Mouse (Mus musculus): ENCODE data around the gene Ssmem1. TPM values are rescaled to one million over a fixed set of nuclear protein-coding genes. Genes with fewer than 3 reads are reported as not detected.

The Ssmem1 gene
- not detected for polyA plus RNA-seq (2017; shearing (Covaris generic))

DNA sequence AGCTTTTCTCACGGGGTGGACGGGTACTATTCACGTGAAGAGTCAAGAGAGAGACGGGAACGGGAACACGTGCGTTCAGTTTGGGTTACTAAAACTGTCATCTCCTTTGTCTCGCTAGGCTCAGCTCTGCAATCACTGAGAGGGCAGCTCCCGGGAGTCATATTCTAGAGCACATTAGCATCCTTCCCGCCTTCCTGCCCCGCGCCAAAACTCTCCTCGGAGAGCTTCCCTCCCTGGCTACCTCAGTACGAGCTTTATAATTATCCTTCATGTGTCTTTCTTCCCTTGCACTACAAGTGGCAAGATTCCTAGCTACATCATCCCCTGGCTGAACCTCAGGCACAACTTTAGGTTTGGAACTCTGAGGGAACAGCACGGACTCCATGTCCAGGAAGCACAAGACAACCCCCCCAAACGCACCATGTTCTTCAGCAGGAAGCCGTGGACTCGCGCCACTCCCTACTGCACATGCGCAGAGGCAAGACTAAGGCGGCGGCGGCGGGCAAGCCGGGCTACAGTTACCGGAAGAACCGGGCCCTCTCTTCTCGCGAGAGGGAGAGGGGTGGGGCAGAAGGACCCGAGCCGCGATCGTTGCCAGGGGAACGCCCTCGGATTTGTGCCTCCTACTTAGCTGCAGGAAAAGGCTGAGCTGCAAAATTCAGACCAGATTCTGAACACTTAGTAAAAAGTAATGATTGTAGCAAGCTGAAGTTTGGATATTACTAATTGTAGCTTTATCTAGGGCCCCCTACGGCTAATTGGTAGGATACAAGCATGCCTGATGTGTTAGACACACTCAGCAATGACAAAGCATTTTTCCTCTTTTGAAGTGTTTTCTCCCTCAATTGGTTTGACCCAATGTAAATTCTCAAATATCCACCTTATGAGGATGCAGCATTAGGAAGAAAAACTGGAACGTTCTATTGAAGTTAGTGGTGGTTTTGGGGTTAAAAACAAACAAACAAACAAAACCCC is at the start of gene Ssmem1, which contains the start of gene Tmem209:
Ssmem1 (plus strand) TSS at position 585 of the 975 bp plus-strand sequence.
Tmem209 (minus strand) TSS at position 519 of the 975 bp plus-strand sequence.

DNA sequence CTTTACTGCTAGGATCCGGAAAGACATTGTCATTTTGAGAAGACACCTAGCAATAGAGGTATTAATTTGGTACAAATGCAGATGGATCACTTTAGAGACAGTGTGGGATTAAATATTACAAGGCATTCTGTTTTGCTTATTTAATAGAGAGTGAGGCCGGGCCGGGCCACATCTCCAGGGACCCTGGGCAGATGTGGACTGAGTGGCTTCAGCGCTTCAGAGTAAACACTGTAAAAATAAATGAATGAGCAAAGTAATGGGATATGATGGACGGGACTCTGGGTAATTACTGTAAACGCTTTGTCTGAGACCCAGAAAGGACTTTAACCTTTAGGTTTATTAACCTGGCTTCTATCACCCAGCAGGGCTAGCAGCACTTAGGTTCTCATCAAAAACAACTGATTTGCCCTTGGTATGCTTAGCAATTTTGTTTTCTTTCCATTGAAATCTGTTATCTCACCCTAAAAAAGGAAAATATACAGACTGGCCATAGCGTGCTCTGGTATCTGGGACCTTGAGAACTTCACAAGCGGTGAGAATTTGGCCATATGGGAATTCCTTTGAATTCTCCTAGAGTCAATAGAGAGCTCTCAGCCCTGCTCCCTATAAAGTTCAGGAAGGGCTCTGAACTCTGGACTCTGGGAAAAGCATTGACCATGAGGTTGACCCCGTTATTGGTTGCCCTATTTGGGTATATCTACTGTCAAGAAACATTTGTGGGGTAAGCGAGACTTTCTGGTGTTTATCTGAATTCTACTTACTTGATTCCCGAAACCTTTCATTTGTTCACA is 31.6 kb downstream of the Ssmem1 start, which contains the start of gene Cpa2:
Cpa2 (plus strand) TSS at position 574 of the 791 bp plus-strand sequence.

GRCm38 (mm10) chr6:30568069-30568468 is 58.4 kb downstream of the Ssmem1 start, which contains the start of gene Cpa4:
TSS of gene Cpa4 (plus strand) at chr6:30568369.

Other genes starting within 250 kb of the Ssmem1 start
- gene Ube2h, start 205.3 kb upstream of the Ssmem1 start, polyA plus RNA-seq (2017; shearing (Covaris generic)): 182 TPM
- gene Zc3hc1, start 118.8 kb upstream of the Ssmem1 start, polyA plus RNA-seq (2017; shearing (Covaris generic)): 37.7 TPM
- 12.2 TPM for gene Klhdc10, start 108.0 kb upstream of the Ssmem1 start, polyA plus RNA-seq (2017; shearing (Covaris generic))
- gene Tmem209, start 66 bp upstream of the Ssmem1 start, polyA plus RNA-seq (2017; shearing (Covaris generic)): 57.3 TPM
- gene Cpa2, start 31.7 kb downstream of the Ssmem1 start, polyA plus RNA-seq (2017; shearing (Covaris generic)): 0.17 TPM
- gene Cpa4, start 58.5 kb downstream of the Ssmem1 start, polyA plus RNA-seq (2017; shearing (Covaris generic)): not detected
- gene Cpa5, start 101.2 kb downstream of the Ssmem1 start, polyA plus RNA-seq (2017; shearing (Covaris generic)): not detected
- gene Cpa1, start 129.4 kb downstream of the Ssmem1 start, polyA plus RNA-seq (2017; shearing (Covaris generic)): not detected
- gene Cep41, start 183.9 kb downstream of the Ssmem1 start, polyA plus RNA-seq (2017; shearing (Covaris generic)): 10.1 TPM
- gene Mest, start 213.7 kb downstream of the Ssmem1 start, polyA plus RNA-seq (2017; shearing (Covaris generic)): 0.61 TPM